Mouse (Mus musculus) thymus, postnatal 25 days (tissue): ENCODE results near the gene D10Jhu81e.

Source experiments
- DNase-seq: peaks from one replicate; pipeline ENCODE4 v3.0.0; 2022

Gene D10Jhu81e

DNA sequence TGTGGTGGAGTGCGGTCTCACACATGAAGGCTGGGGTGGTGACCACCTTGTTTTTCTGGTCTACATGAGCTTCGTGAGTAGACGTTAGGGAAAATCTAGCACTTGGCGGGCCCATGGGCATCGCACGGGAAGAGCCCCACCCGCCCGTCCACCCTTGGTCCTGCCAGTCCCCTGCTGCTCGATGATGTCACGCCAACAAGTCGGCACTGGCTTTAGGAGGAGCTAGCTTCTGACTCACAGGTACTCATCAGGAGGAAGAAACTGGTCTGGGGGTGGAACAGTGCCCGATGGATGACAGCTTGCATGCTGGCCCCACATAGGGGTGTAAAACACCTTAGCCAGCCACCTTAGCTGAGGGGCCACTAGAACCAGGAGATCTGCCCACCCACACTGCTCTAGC lies 6.9 kb downstream of the D10Jhu81e start:
- no peak for DNase-seq

DNA sequence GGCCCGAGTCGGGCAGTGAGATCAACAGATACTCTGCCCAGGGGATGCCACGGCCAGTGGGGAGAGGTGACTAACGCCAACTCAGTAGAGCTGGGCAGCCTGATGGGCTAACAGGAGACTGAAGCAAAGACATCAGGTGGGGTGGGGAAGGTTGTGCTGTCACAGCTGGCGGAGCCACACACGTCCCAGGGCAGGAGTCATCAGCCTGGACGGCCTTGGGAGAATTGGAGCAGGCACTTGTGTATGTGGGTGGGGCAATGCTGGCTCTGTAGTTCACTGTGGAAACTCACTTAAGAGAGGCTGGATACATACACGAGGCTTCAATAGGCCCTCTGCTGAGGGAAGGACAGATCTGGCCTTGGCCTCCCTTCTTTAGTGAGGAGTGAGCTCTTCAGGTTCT lies 8.5 kb downstream of the D10Jhu81e start:
- no peak for DNase-seq

DNA sequence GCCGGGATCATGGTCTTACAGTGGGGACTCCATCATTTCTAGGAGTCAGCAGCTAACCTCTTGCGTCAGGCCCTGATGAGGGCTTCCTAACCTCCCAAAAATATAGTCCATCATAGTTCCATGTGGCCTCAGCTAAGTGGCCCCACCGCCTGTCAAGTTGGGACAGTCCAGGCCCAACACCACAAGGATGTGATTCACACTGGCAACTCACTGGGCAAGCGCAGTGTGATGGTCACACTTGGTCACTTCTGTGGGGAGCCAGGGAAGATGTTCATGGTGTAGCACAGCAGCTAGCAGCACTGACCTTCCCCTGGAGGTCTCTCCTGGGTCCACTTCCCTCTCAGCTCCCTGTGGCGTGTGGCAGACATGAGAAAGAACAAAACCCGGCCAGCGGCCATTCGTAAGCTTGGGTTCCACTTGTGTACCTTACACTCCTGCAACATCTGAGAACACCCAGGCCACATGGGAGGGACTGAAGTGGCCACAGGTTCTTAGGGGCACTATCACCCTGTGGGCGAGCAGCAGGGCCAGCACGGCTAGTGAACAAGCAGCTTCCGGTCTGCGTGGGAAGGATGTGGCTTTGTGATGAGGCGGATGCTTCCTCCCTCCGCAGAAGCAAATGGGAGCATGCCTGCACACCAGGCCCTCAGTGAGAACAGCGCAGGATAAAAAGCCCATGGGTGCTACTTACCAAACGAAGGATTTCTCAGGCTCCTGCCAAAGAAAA lies 9.1 kb downstream of the D10Jhu81e start:
- peak; percentile 76 for DNase-seq

DNA sequence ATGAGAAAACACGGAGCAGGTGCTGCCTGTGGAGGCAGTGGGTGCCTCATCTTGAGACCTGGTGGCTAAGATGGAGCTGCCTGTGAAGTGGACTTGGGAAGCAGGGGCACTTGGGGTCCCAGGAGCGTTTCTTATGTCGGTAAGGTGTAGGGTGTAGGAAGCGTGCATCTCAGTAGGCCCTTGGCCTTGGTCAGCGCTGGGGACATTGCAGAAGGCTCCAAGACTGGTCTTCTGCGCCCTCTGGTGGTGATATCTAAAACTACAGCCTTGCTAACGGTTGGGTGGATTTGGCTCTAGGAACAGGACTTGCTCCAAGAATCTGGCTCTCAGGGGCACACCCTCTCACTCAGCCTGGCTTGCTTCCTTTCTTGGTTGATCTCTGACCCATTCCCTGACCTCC lies 9.7 kb downstream of the D10Jhu81e start:
- peak; percentile 85 for DNase-seq

DNA sequence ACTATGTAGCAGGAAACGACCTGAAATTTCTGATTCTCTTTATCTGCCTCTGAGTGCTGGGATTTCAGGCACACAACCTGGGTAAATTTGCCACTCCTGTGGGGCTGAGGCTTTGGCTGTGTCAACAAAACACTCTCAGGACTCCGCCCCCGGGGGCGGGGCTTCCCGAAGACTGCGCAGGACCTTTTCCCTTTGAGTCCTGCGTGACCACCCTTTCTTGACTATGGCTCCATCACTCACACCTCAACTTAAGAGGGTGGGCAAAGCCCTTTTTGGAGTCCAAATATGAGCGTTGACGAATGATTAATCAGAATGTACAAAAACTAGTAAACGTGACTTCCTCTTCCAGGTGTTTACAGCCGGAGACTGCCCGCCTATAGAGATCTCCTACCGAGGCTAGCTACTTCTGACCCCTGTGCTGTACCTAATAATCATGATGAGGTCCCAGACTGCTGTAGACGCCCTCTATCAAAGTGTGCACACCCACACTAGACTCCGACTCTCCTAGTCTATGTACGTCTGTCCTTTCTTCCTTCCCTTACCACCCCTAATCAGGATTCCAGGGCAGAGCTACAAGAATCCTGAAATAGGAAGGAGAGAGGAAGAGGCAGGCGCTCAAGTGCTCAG lies 10.2 kb downstream of the D10Jhu81e start:
- DNase-seq: peak; percentile 75

DNA sequence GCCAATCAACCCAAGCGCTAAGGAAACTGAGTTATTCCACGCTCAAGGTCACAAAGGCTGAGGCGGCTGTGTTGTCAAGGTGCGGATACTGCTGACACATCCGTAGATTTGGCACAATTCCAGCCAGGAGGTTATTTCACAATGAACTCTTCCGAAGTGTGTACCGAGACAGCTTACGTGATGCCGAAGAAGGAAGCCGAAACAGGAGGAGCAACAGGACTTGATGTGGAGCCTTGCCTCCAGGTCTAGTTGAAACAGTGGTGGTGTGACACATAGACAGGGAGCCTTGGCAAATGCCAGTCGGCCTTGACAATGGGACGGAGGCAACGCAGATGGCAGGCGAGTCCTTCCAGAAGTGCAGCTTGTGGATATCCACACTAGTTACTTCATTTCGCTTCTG lies 11.5 kb downstream of the D10Jhu81e start:
- DNase-seq: no peak

DNA sequence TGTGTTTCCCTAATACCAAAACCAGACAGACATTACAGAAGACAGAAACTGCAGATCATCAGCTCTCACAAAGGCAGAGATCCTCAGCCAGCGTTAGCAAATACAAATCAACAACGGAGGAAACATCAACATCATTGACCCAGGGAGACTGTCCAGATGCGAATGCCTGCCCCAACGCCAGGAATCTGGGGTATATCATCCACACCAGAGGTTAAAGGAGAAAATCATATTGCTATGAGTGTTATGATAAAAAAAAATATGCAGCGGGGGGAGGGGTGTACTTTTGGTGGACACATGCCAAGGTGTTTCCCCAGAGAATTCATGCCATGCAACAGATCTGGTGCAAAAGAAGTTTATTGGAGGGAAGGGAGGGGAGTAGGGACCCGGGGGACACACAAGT lies 12.7 kb downstream of the D10Jhu81e start:
- no peak for DNase-seq

DNA sequence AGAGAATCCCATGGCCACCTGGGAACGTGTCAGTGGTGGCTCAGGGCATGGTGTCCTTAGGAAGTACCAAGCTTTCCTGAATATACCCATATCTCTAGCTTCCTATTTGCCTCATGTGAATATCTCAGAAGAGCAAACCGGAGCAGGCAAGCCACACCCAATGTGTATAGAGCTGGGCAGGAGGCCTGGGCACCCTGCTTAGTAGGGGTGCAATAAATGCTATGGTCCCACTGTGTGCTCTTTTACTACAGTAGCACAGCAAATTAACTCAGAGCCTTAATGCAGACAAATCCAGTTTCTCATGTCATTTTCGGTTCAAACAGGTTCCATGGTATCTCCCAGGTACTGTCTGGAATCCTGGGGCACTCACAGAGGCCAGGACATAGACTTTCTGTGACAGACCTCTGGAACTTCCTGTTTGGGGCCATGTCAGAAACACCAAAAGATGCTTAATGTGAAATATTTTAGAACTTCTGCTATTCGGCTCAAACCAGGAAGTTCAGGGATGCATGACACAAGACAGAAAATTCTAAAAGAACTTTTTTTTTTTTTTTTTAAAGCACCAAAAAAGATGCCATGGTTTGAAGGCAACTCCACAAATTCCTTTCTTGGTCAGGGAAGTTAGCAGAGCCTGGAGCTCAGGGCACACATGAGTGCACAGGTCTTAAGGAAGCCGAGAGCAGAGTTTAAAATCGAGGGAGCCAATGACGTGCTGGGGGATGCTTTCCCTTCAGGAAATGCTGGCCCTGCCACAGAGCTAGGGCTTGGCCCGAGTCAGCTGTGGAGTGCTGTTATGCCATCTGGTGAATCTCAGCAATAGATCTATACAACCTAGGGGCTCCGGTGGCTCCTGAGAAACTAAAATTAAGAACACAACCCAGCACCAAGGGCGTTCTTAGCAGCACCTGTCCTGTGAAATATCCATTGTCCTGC lies 20.5 kb downstream of the D10Jhu81e start:
- DNase-seq: no peak

DNA sequence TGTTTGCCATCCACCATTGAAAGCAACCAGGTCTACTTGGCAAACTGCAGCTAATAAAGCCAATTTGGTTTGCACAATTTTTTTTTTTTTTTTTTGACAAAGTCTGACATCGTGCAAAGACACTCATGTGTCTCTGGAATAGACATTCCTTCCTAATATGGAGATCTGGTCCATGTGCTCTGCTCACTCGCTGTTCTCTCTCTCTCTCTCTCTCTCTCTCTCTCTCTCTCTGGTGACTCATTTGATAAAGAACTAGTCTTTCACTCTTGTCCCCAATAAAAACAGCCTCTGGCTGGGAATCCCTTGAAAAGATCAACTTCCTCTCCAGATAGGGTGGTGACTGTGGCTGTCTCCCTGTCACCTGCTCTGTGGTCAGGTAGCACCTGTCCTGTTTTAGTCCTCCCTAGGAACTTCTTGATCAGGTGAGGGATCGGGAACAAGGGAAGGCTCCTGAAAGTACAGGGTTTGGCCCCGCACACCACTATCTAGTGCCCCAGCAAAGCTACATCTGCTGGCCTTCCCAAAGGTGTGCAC lies 21.6 kb downstream of the D10Jhu81e start:
- DNase-seq: no peak

DNA sequence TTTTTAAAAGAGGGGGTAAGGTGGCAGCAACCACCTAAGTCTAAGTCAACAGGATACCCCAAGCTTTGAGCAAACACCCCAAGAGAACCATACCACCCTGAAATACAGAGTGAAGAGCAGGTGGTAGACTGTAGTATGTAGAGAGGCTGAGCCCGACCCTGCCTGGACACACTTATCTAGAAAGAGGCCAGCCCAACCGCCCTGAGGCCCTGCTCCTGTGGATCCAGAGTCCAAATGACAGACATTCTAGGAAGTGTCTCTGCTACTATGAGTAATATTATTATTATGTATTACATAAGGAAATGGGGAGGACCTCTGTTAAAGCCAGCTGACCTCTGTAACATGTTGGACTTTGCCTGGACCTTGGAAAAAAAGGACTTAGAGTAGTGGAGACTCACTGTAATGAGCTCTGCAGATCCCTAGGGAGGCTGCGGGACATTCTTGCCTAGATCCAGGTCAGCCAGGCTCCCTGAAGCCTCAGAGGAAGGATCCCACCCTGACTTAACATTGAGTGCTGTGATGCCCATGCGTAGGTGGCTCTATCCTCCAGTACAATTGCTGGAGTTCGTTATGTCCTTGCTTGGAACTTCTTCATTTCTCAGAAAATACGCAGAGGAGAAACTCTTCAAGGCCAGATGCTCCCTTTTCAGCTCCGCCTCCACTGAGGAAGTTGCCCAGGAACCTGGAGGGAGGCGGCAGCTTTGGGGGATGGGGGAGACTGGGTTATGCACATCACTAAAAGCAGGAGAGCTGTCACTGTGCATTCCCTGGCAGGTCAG lies 25.7 kb downstream of the D10Jhu81e start:
- no peak for DNase-seq

DNA sequence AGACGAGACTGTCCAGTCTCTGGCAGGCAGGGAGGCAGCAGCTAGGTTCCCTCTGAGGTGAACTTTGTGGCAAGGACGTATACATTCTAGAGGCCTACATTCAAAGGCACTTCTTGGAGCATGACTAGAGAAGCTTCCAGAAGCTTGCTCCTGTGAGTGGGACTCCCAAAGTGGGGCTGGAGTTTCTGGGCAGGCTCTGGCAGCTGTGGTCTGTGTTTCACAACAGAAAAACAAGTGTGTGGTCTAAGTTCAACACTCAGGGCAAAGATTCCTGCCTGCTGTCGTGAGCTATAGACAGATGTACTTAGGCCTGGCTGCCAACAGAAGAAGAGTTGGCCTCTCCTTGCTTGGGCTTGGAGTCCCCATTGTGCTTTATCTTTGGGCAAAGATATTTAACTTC lies 28.7 kb downstream of the D10Jhu81e start:
- DNase-seq: no peak

DNA sequence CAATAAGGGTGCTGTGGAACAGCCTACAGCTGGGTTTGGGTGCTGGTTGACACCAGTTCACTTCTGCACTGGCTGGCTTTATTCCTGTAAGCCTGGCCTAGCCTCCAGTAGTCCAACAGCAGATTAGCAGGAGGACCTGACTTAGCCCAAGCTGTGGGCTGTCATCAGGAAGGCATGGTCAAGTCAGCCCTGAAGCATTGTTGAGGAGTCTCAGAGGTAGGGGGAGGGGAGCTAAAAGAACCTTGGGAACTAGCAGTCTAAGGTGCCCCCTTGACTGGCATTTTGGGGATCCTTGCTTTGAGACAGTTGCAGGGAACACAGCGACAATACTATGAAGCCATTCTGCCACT lies 29.4 kb downstream of the D10Jhu81e start:
- DNase-seq: no peak

DNA sequence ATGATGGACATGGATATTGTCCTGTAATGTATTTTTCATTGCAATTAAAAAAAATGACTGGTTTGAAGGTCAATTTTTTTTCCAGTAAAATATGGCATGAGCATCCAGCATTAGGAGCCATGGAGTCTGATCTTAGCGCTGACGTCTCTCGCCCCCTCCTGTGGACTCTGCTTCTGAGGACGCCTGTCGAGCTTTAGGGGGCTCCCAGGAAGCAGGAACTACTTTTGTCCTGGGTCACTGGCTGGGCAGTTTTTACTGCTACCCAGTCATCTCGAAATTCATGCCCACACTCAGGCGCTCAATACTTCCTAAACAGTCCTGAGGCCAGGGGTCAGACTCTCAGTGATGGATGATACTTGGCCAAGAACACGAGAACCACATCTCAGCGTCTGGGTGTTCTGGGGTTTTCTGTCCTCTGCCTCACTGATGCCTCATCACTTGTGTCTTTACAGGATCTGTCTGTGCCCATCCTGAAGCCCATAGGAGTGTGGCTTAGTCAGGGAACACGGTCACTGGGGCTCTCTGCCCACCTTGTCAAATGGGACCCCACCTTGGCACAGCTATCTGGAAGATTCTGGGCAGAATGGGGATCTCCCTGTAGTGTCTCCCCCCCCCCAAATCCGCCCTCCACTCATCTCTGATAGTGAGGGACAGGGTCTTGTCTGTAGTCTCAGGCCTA lies 29.9 kb downstream of the D10Jhu81e start:
- DNase-seq: no peak

DNA sequence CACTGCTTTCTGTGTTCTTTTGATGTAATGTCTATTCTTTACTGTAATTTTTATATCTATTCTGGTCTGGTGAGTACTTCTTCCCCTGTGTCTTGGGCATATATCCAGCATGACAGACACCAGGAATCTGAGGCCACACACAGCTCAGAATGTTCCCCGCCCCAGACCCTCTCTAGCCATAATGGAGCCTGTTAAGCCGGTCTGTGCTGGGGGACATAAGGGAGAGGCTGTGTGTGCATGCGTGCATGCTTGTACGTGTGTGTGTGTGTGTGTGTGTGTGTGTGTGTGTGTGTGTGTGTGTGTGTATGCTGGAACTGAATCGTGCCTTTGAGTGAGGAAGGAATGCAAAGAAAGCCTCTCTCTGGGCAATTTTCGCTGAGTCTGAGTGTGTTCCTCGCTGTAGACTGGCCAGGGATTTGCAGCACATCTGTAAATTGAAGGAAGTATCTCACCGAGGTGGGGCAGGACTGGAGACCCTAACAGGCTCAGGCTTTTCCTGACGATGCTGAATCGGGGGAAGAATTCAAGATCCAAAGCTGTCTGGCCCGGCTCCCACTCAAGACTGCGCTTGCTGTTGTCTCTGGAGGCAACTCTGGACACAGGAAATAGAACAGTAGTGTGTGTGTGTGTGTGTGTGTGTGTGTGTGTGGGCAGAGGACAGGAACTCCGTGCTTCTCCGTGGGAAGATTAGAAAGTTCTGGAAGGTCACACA lies 30.6 kb downstream of the D10Jhu81e start:
- DNase-seq: no peak

DNA sequence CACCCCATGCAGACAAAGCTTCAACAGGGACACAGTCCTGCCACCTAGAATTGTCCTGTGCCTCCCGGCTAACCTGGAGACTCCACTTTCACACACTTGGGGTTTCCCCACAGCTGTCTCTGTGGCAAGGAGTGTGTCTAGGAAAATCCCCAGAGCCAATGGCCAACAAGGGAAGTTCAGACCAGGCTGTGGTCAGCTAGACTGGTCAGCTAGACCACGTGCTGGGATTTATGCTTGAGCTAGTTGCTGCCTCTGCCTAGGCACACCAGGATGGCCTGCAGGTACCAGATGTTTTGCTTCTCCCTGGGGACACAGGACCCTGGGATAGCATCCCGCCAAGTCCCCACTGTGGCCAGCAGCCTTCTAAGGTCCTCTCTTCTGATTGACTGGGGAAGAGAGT lies 32.4 kb downstream of the D10Jhu81e start:
- no peak for DNase-seq

DNA sequence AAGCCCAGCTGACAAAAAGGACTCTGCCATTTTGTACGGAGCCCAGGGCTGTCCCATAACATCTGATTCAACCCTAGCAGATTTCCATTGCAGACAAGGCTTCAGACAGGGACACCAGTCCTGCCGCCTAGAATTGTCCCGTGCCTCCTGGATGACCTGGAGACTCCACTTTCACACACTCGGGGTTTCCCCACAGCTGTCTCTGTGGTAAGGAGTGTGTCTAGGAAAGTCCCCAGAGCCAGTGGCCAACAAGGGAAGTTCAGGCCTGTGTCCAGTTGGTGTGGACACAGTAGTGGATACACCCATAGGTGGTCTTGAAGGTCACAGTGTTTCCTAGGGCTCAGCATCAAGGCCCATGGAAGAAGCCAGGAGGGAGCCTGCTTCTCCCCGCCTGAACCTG lies 33.6 kb downstream of the D10Jhu81e start:
- DNase-seq: no peak

DNA sequence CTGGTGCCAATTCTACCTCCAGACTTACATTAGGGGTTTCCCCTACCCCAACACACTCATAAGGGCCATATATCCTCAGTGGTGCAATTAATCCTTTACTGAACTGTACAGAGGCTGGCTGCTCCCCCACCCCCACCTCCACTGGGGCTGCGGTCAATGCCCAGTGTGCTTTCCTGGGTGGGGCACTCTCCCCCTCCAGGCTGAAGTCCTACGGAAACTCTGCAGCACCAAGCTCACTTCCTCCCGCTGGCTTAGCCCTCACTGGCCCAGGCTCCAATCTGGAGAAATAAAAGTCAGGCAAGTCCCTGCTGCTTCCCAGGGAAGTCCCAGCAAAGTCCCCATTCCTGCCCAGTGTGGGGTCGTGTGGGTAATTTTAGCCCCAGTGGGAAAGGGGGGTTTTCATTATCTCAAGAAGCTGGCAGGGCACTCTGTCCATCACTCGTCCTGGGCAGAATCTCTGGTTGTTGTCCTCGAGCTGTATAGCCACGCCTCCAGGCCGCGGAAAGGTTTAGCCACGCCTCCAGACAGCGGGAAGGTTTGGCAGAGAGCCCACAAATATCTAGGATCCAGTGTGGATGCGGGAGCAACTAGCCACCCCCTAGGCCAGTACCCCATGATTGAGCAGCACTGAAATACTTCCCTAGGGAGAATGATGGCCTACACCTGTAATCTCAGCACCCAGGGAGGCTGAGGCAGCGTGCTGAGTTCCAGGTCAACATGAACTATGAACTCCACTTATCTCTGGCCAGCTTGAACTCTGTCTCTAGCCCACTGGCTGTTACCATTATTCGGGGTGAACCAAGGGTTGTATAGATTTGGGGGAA lies 34.4 kb downstream of the D10Jhu81e start:
- no peak for DNase-seq

DNA sequence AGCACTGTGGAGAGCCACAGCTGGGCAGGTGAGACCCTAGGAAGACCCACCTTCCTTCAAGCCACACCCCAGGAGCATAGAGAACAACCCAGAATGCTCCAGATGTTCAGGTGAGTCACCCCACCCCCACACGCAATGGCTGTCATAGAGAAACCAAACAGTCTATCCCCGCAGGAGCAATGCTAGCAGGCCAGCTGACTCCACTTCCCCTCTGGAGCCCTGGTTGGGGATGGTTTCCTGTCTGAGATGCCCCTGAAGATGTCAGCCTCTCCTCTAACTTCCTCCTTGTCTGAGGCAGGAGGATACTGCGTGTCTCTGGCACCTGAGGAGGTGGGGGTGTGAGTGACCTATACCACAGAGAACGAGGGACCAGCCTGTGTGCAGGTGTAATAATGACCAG lies 35.2 kb downstream of the D10Jhu81e start:
- DNase-seq: peak; percentile 28

DNA sequence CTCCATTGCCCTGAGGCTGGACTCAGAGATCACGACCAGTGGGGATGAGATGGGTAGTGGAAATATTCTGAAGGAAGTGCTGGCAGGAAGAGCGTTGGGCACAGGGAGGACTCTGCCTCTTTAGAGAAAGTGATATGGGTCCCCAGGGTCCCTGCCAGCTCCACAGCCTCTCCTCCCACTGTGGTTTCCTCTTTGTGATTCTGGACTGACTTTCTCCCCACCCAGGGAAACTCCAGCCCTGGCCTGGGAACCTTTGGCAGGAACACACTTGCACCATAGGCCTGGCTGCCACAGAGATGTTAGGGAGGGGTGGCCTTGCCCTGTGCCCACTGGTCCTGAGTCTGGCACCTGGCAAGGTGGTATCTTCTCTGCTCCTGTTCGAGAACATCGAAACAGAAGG lies 39.6 kb downstream of the D10Jhu81e start:
- DNase-seq: no peak

DNA sequence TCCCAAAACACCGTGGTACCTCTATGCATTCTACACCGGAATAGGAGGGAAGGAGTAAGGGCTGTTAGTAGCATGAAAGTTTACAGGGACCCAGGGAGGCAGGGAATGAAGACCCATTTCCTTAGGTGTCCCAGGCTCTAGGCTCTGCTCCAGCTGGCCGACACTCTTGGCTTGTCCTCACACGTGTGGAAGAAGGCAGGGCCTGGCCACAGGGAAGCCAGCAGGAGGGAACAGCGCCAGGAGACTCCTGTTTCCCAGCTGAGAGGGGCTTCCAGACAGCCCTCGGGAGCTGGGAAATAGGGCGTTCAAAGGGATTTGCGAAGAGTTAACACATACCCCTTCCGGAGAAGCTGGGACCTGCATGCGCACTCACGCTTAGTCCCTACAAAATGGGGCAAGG lies 40.2 kb downstream of the D10Jhu81e start:
- DNase-seq: no peak

DNA sequence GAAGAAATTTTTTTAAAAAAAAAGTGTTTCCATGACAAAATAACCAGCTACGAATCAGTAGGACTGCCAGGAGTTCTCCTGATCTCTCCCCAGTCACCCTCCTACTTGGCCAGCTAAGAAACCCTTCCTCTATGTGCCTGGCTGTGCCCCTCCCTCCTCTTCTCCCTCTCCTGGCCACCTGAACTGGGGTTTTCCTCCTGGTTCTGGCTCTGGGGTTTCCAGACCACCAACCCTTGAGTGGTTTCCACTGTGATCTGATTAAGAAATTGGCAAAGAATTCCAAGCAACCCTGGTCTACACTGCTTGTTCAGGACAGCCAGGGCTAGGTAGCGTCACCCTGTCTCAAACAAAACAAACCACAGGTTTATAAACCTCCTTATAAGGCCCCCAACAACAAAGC lies 40.9 kb downstream of the D10Jhu81e start:
- DNase-seq: no peak
